Mouse (Mus musculus): ENCODE results near the gene Trmt61a. TPM values are rescaled to one million over a fixed set of nuclear protein-coding genes. Genes with fewer than 3 reads are reported as not detected.

Gene Trmt61a
- polyA plus RNA-seq, 1 experiment from 2014 or later = 9.0 TPM

DNA sequence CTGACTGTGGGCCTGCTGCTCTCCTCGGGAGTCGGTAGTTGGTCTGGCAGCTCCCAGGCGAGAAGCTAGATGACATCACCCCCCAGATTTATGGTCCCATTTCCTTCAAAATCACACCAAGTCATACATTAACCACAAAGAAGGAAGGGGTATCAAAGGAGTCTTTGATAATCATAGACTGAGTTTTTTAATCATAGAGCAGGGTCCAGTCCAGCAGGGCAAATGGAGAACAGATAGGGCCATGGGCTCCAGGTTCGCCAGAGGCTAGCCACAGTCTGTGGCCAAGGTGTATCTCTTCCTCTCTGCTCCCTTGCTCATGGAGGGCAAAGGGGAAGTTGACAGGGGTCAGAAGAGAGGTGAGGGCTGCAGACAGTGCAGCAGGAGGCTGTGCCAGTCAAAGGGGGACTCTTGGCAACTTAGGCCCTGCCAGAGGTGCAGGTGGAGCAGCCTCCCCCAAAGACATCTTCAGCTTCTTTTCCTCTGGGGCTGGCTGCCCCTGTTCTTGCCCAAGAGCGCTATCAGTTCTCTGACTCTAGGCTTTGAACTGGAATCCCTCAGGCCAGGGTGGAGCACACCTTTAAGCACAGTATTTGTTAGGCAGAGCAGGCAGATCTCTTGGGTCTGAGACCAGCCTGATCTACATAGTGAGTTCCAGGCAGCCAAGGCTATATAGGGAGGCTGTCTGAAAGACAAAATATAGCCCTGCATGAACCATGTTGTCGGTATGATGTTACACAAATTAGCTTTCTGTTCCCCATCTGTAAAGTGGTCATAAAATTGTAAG lies 1.9 kb upstream of the Trmt61a start:
- ATAC-seq = no peak
- H3K4me3 ChIP-seq (replicated peaks) = no peak overlapping the region
- H3K27me3 ChIP-seq = peaks cover 5% of the 10 kb centered on the region
- H3K27ac ChIP-seq = no peak overlapping the region
- no peaks in the 10 kb centered on the region for H3K9me3 ChIP-seq
- no peak overlapping the region for H3K4me2 ChIP-seq (replicated peaks)
- H3K36me3 ChIP-seq = peaks cover 10% of the 10 kb centered on the region
- H3K4me1 ChIP-seq (replicated peaks) = peaks cover 35% of the 10 kb centered on the region
- 85% methylated on average over 6 of the region's 6 CpGs for WGBS
- H3K9ac ChIP-seq (replicated peaks) = no peak overlapping the region

DNA sequence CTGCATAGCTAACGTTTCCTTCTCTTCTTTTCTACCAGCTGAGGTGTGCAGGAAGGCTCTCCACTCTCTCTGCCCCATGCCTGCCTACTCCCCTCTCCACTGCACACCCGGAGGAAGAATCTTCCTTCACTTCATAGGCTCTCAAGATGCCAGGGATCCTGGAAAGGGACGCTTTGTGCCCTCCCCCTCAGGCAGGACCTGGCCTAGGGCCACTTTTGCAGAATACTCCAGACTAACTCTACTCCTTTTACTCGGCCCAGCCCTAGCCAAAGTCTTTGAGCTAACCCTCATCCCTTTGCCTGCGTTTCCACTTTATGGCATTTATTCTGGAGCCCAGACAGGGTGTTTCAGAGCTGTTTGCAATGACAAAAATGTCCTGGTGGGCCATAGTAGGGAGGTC lies 484 bp upstream of the Trmt61a start:
- Histone ChIP-seq H3K4me2 (replicated peaks) (peak overlapping the region; percentile 88), H3K27ac (peak overlapping the region; percentile 93), H3K9ac (replicated peaks) (peak overlapping the region; percentile 79), H3K27me3 (peaks cover 5% of the 10 kb centered on the region), H3K4me1 (replicated peaks) (peaks cover 31% of the 10 kb centered on the region), H3K9me3 (no peaks in the 10 kb centered on the region), H3K4me3 (replicated peaks) (peak overlapping the region; percentile 63), H3K36me3 (peaks cover 23% of the 10 kb centered on the region)
- 20% methylated on average over 5 of the region's 5 CpGs for WGBS
- ATAC-seq = peak; percentile 32; the same call in 1 of the 2 replicates

DNA sequence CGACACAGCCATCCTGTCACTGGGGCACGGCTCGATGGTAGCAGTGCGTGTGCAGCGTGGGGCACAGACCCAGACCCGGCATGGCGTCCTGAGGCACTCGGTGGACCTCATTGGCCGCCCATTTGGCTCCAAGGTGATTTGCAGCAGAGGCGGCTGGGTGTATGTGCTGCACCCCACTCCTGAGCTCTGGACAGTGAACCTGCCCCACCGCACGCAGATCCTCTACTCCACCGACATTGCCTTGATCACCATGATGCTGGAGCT lies 697 bp downstream of the Trmt61a start:
- ATAC-seq = peak; percentile 6; the same call in 1 of the 2 replicates
- WGBS = 4% methylated on average over 13 of the region's 13 CpGs
- no peaks in the 10 kb centered on the region for H3K9me3 ChIP-seq
- H3K27me3 ChIP-seq = peaks cover 5% of the 10 kb centered on the region
- H3K4me1 ChIP-seq (replicated peaks) = peaks cover 24% of the 10 kb centered on the region
- H3K36me3 ChIP-seq = peaks cover 29% of the 10 kb centered on the region
- H3K27ac ChIP-seq = no peak overlapping the region
- H3K4me2 ChIP-seq (replicated peaks) = peak overlapping the region; percentile 88
- H3K4me3 ChIP-seq (replicated peaks) = peak overlapping the region; percentile 63
- H3K9ac ChIP-seq (replicated peaks) = peak overlapping the region; percentile 79

DNA sequence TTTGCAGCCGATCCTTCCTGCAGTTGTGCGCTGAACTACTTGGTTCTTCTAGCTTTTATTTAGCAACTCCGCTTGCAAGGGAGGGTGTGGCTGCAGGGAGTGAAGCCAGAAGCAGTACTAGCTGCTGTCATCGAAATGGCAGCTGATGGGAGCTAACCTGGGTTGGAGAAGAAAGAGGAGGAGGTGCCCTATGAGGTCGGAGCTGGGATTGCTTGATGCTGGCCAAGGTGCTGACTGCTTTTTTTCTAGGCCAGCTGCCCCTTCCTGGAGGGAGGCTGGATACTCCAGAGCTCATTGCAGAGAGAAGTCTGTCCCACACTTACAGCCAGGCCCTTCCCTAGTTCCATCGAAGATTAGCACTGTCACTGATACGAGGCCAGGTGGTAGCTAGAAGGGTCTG lies 1.1 kb downstream of the Trmt61a start:
- peak overlapping the region; percentile 79 for H3K9ac ChIP-seq (replicated peaks)
- peak overlapping the region; percentile 63 for H3K4me3 ChIP-seq (replicated peaks)
- peaks cover 24% of the 10 kb centered on the region for H3K4me1 ChIP-seq (replicated peaks)
- ATAC-seq = no peak
- peaks cover 2% of the 10 kb centered on the region for H3K27me3 ChIP-seq
- 57% methylated on average over 7 of the region's 7 CpGs for WGBS
- H3K4me2 ChIP-seq (replicated peaks) = peak overlapping the region; percentile 88
- no peak overlapping the region for H3K27ac ChIP-seq
- H3K9me3 ChIP-seq = no peaks in the 10 kb centered on the region
- peaks cover 33% of the 10 kb centered on the region for H3K36me3 ChIP-seq

DNA sequence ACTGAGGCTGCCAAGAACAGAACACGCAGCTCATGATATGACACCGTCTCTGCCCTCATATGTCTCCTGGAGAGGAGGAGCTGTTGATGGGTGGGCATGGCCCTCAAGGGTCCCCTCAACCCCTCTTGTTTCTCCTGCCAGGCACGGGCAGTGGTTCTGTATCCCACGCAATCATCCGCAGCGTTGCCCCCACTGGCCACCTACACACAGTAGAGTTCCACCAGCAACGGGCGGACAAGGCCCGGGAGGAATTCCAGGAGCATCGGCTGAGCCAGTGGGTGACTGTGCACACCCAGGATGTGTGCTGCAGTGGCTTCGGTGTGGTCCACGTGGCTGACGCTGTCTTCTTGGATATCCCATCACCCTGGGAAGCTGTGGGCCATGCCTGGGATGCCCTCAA lies 2.8 kb downstream of the Trmt61a start:
- WGBS = 95% methylated on average over 13 of the region's 13 CpGs
- no peak overlapping the region for H3K4me3 ChIP-seq (replicated peaks)
- no peak overlapping the region for H3K27ac ChIP-seq
- H3K4me2 ChIP-seq (replicated peaks) = no peak overlapping the region
- no peak overlapping the region for H3K9ac ChIP-seq (replicated peaks)
- H3K4me1 ChIP-seq (replicated peaks) = peaks cover 24% of the 10 kb centered on the region
- H3K36me3 ChIP-seq = peaks cover 36% of the 10 kb centered on the region
- ATAC-seq = no peak
- H3K27me3 ChIP-seq = no peaks in the 10 kb centered on the region
- no peaks in the 10 kb centered on the region for H3K9me3 ChIP-seq

DNA sequence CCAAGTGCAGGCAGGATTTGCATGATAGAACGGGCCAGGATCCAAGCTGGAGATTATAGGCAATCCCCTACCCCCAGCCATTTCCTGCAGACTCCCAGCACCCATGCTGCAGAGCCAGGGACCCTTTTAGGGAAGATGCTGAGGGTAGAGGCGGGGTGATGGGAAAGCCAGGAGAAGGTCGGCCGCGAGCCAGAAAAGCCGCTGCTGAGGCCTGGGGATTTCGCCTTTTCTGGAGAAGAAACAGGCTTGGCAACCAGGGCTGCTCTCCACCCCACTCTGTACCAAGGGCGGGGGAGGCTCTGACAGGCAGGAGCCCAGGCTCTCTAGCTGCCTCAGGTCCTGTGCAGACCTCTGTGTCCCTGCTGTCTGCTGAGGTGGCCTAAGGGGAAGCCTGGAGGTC lies 3.4 kb downstream of the Trmt61a start:
- Histone ChIP-seq H3K36me3 (peaks cover 36% of the 10 kb centered on the region), H3K27me3 (no peaks in the 10 kb centered on the region), H3K4me2 (replicated peaks) (no peak overlapping the region), H3K9ac (replicated peaks) (no peak overlapping the region), H3K9me3 (no peaks in the 10 kb centered on the region), H3K4me3 (replicated peaks) (no peak overlapping the region), H3K27ac (no peak overlapping the region), H3K4me1 (replicated peaks) (peaks cover 24% of the 10 kb centered on the region)
- 89% methylated on average over 8 of the region's 8 CpGs for WGBS
- no peak for ATAC-seq

DNA sequence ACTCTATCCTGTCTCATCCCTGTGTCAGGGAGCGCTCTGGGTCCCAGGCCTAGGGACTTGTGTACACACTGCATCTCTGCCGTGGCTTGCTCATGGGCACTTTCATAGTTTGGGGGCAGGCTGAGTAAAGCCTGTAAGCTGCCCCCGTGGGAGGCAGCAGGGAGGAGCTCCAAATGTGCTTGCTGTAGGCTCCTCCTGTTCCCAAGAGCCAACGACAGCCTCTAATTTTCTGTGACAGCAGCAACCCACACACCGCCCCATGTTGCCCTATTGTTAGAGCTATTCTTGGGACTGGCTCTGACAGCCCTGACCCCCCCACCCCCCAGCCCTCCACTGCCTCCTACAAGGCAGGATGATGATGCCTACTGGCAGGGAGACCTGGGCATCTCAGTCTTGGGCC lies 4.1 kb downstream of the Trmt61a start:
- no peaks in the 10 kb centered on the region for H3K27me3 ChIP-seq
- 85% methylated on average over 5 of the region's 5 CpGs for WGBS
- peaks cover 36% of the 10 kb centered on the region for H3K36me3 ChIP-seq
- H3K4me1 ChIP-seq (replicated peaks) = peaks cover 26% of the 10 kb centered on the region
- H3K4me2 ChIP-seq (replicated peaks) = no peak overlapping the region
- H3K27ac ChIP-seq = no peak overlapping the region
- H3K4me3 ChIP-seq (replicated peaks) = no peak overlapping the region
- H3K9ac ChIP-seq (replicated peaks) = no peak overlapping the region
- ATAC-seq = no peak
- no peaks in the 10 kb centered on the region for H3K9me3 ChIP-seq

DNA sequence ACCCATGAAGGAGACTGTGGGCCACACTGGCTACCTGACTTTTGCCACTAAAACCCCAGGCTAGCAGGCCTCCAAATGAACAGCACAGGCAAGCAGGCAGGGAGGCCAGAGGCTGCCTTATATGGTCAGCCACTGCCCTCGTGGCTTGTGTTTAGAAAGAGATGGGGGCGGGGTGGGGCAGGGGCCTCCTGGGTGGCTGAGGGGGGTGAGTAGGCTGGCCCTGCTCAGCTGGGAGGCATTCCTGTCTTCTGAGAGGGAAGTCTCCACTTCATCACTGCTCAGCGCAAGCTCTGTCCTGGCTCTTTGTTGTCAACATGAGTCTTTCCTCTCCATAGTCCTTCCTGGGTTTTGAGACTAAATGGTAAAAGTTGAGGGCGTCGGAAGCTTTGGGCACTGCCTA lies 4.9 kb downstream of the Trmt61a start:
- no peak for ATAC-seq
- Histone ChIP-seq H3K9ac (replicated peaks) (no peak overlapping the region), H3K27ac (no peak overlapping the region), H3K4me3 (replicated peaks) (no peak overlapping the region), H3K9me3 (no peaks in the 10 kb centered on the region), H3K4me2 (replicated peaks) (no peak overlapping the region), H3K4me1 (replicated peaks) (peaks cover 28% of the 10 kb centered on the region), H3K36me3 (peaks cover 36% of the 10 kb centered on the region), H3K27me3 (no peaks in the 10 kb centered on the region)
- WGBS = 72% methylated on average over 5 of the region's 5 CpGs

DNA sequence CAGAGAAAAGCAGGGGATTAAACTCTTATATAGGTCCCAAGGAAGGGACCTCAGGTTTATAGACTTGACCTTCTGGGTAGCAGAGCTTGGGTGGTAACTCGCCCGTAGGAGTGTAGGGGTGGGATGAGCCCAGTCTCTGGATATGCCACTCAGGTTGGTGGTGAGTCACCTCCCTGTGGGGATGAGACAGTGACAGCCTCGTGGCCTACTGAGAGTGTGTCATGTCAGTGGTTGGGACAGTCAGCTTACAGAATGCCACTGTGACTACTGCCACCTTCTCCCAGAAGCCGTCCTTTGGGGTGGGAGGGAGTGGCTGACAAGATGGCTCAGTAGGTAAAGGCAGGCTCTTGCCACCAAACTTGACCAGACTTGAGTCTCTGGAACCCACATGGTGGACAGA lies 8.5 kb downstream of the Trmt61a start:
- no peaks in the 10 kb centered on the region for H3K9me3 ChIP-seq
- H3K27ac ChIP-seq = peak overlapping the region; percentile 82
- H3K36me3 ChIP-seq = peaks cover 23% of the 10 kb centered on the region
- 87% methylated on average over 4 of the region's 4 CpGs for WGBS
- no peak overlapping the region for H3K9ac ChIP-seq (replicated peaks)
- H3K4me1 ChIP-seq (replicated peaks) = peaks cover 39% of the 10 kb centered on the region
- H3K27me3 ChIP-seq = no peaks in the 10 kb centered on the region
- no peak overlapping the region for H3K4me2 ChIP-seq (replicated peaks)
- no peak for ATAC-seq
- H3K4me3 ChIP-seq (replicated peaks) = no peak overlapping the region

DNA sequence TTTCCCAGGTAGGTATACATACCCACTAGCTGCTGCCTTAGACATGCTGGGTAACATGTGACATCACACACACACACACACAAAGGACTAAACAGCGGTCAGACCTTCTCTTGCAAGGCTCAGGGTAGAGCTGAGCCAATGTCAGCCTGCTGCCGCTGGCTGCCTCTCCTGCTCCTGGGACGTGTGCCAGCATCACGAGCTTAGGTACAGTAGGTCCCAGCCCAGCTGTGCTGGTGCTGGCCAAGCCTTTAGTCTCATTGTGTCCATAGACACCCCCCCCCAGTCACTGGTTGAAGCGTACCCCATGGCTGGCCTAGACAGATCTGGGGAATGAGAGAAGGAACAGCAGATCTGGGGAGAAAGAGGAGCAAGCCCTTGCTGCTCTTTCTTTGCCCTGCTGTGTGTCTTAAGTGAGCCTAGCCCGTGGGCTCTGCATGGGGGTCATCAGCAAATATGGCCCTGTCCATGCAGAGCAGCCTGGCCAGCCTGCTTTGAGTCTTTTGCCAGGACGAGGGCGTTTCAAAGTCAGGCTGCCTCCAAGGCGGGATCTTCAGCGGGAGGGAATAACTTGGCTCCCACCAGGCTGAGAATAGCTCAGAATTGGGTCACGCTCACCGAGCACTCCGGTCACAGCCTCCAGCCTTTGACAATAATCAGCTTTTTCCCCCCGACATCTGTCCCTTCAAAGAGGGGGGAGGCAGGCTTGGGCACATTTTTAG lies 9.6 kb downstream of the Trmt61a start:
- Histone ChIP-seq H3K36me3 (peaks cover 12% of the 10 kb centered on the region), H3K27me3 (no peaks in the 10 kb centered on the region), H3K4me1 (replicated peaks) (peaks cover 49% of the 10 kb centered on the region), H3K9me3 (no peaks in the 10 kb centered on the region), H3K4me2 (replicated peaks) (no peak overlapping the region), H3K27ac (peak overlapping the region; percentile 82), H3K9ac (replicated peaks) (peak overlapping the region; percentile 42), H3K4me3 (replicated peaks) (no peak overlapping the region)
- WGBS = 13% methylated on average over 14 of the region's 14 CpGs
- peak; percentile 82 for ATAC-seq

DNA sequence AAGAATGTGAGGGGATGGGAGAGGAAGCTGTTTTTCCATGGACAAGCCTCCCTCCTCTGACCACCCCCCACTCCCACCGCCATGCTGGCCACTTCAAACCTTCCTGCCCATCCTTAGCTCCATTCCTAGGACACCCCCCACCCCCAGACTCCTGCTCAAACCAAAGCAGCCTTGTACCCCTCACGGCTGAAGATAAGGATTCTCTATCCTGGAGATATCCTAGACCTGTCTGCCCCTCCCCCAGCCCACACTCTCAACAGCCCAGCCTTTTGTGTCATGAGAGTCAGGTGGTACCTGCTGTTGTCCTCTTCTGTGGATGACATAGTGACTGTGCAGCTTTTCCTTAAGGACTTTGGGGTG lies 10.1 kb downstream of the Trmt61a start:
- Histone ChIP-seq H3K36me3 (peaks cover 9% of the 10 kb centered on the region), H3K9ac (replicated peaks) (peak overlapping the region; percentile 42; the same call in 1 of the 2 replicates), H3K4me3 (replicated peaks) (no peak overlapping the region), H3K9me3 (no peaks in the 10 kb centered on the region), H3K27me3 (no peaks in the 10 kb centered on the region), H3K4me1 (replicated peaks) (peaks cover 55% of the 10 kb centered on the region), H3K4me2 (replicated peaks) (no peak overlapping the region), H3K27ac (peak overlapping the region; percentile 82)
- 0 out of 2 replicates have a peak, but pooled peaks have one; percentile 4 for ATAC-seq
- WGBS = 12% methylated on average over 2 of the region's 2 CpGs

DNA sequence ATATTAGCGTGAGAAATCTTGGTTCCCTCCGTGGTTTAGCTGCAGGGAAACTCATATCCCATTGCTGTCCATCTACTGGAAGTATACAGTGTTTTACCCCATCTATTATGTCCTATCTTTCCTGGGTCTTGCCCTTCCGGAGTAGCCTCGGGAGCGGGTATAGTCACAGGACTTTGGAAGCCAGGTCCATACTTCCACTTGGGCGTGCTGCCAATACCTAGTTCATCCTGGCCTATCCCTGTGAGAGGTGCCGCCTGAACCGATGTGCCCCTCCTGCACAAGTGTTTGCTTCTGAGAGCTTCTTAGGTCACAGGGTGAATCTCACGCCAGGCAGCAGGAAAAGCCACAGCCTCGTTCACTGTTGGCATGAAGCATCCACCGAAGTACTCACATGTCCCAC lies 11.5 kb downstream of the Trmt61a start:
- H3K9me3 ChIP-seq = no peaks in the 10 kb centered on the region
- ATAC-seq = no peak
- H3K4me2 ChIP-seq (replicated peaks) = no peak overlapping the region
- H3K27me3 ChIP-seq = no peaks in the 10 kb centered on the region
- H3K27ac ChIP-seq = no peak overlapping the region
- H3K9ac ChIP-seq (replicated peaks) = no peak overlapping the region
- 88% methylated on average over 11 of the region's 11 CpGs for WGBS
- H3K4me1 ChIP-seq (replicated peaks) = peaks cover 68% of the 10 kb centered on the region
- H3K36me3 ChIP-seq = no peaks in the 10 kb centered on the region
- no peak overlapping the region for H3K4me3 ChIP-seq (replicated peaks)

All from midbrain, embryonic 13.5 days (tissue).